Mouse (Mus musculus): ENCODE data around the gene Tpt1. TPM values are rescaled to one million over a fixed set of nuclear protein-coding genes. Genes with fewer than 3 reads are reported as not detected.
"Not testable (repeated sequence)": the region's sequence is repeated elsewhere in the genome, so short reads cannot be mapped to it uniquely, and the experiment has no call there.

Gene Tpt1
- total RNA-seq, 2 experiments from 2014 or later: 3,630 to 4,350 TPM

- intact Hi-C loops (cut with DNase I): no loop called here
- peak overlapping the region; percentile 62 for H3K27ac ChIP-seq
- DNase-seq: no peak
- H3K4me3 ChIP-seq: no peak overlapping the region
- no peak for TF ChIP-seq CTCF (IDR thresholded peaks at IDR 0.05)
Observed at GRCm38 (mm10) chr14:75832031-75832430, 12.9 kb upstream of the Tpt1 start.

- intact Hi-C loops (cut with DNase I): no loop called here
- DNase-seq: no peak
- Histone ChIP-seq H3K27ac (peak overlapping the region; percentile 99), H3K4me3 (no peak overlapping the region)
- no peak for TF ChIP-seq CTCF (IDR thresholded peaks at IDR 0.05)
Observed at GRCm38 (mm10) chr14:75832982-75833381, 11.9 kb upstream of the Tpt1 start.

- TF ChIP-seq CTCF (IDR thresholded peaks at IDR 0.05): no peak
- peak overlapping the region; percentile 74 for H3K4me3 ChIP-seq
- peak overlapping the region; percentile 99 for H3K27ac ChIP-seq
- peak; percentile 30 for DNase-seq
- intact Hi-C loops (cut with DNase I): no loop called here
Observed at GRCm38 (mm10) chr14:75833546-75834250, 11.2 kb upstream of the Tpt1 start.

GRCm38 (mm10) chr14:75834251-75834738 lies 10.6 kb upstream of the Tpt1 start:
- peak; percentile 72 for DNase-seq
- peak overlapping the region; percentile 74 for H3K4me3 ChIP-seq
- TF ChIP-seq CTCF (IDR thresholded peaks at IDR 0.05): no peak
- H3K27ac ChIP-seq: peak overlapping the region; percentile 99
- intact Hi-C loops (cut with DNase I): no loop called here

- intact Hi-C loops (cut with DNase I): no loop called here
- H3K4me3 ChIP-seq: peak overlapping the region; percentile 74
- peak overlapping the region; percentile 99 for H3K27ac ChIP-seq
- 0 out of 2 replicates have a peak, but pooled peaks have one; percentile 26 for TF ChIP-seq CTCF (IDR thresholded peaks at IDR 0.05)
- DNase-seq: peak; percentile 82
Observed at GRCm38 (mm10) chr14:75834739-75835381, 10.0 kb upstream of the Tpt1 start.

- no peak overlapping the region for H3K27ac ChIP-seq
Observed at GRCm38 (mm10) chr14:75836579-75836978, 8.3 kb upstream of the Tpt1 start.

GRCm38 (mm10) chr14:75837048-75837916 lies 7.6 kb upstream of the Tpt1 start:
- peak; percentile 29 for DNase-seq
- H3K27ac ChIP-seq: no peak overlapping the region
- no peak overlapping the region for H3K4me3 ChIP-seq
- intact Hi-C loops (cut with DNase I): no loop called here
- no peak for TF ChIP-seq CTCF (IDR thresholded peaks at IDR 0.05)

More at GRCm38 (mm10) chr14:75836579-75836978, 8.3 kb upstream of the Tpt1 start:
- intact Hi-C loops (cut with DNase I): no loop called here
- no peak for TF ChIP-seq CTCF (IDR thresholded peaks at IDR 0.05)
- H3K4me3 ChIP-seq: no peak overlapping the region
- no peak for DNase-seq

GRCm38 (mm10) chr14:75841758-75842157 lies 3.1 kb upstream of the Tpt1 start:
- H3K27ac ChIP-seq: peak overlapping the region; percentile 99
- intact Hi-C loops (cut with DNase I); H3K4me3 ChIP-seq: not testable (repeated sequence)
- peak; percentile 65 for DNase-seq

GRCm38 (mm10) chr14:75844111-75844695 lies 690 bp upstream of the Tpt1 start:
- DNase-seq: no peak
- Histone ChIP-seq H3K4me3 (peak overlapping the region; percentile 98), H3K27ac (peak overlapping the region; percentile 99)
- no peak for TF ChIP-seq CTCF (IDR thresholded peaks at IDR 0.05)
- intact Hi-C loops (cut with DNase I): no loop called here

GRCm38 (mm10) chr14:75845698-75846115 lies 814 bp downstream of the Tpt1 start:
- DNase-seq: peak; percentile 94
- Histone ChIP-seq H3K27ac (peak overlapping the region; percentile 99), H3K4me3 (peak overlapping the region; percentile 98)
- intact Hi-C loops (cut with DNase I): no loop called here
- TF ChIP-seq CTCF (IDR thresholded peaks at IDR 0.05): peak; percentile 73

- peak overlapping the region; percentile 98 for H3K4me3 ChIP-seq
- TF ChIP-seq CTCF (IDR thresholded peaks at IDR 0.05): no peak
- DNase-seq: no peak
- intact Hi-C loops (cut with DNase I): no loop called here
- no peak overlapping the region for H3K27ac ChIP-seq
Observed at GRCm38 (mm10) chr14:75847669-75848068, 2.8 kb downstream of the Tpt1 start.

GRCm38 (mm10) chr14:75848482-75848881 lies 3.6 kb downstream of the Tpt1 start:
- peak overlapping the region; percentile 0; the same call in 1 of the 2 replicates for H3K4me3 ChIP-seq
- intact Hi-C loops (cut with DNase I): no loop called here
- no peak overlapping the region for H3K27ac ChIP-seq
- no peak for DNase-seq
- TF ChIP-seq CTCF (IDR thresholded peaks at IDR 0.05): no peak

All from gastrocnemius, adult 2 months (tissue).